Mouse (Mus musculus): Measurements from ENCODE around the gene Drd3.

Gene Drd3

GRCm38 (mm10) chr16:43801791-43802307 is 48.0 kb downstream of the Drd3 start:
- DNase-seq: peak; percentile 34 to 78

- DNase-seq: no peak
Measured at GRCm38 (mm10) chr16:43802466-43802865, 48.6 kb downstream of the Drd3 start.

GRCm38 (mm10) chr16:43804364-43804763 is 50.5 kb downstream of the Drd3 start:
- DNase-seq: no peak

GRCm38 (mm10) chr16:43807048-43807447 is 53.2 kb downstream of the Drd3 start:
- no peak for DNase-seq

GRCm38 (mm10) chr16:43809429-43809828 is 55.6 kb downstream of the Drd3 start:
- no peak for DNase-seq

GRCm38 (mm10) chr16:43811402-43811801 is 57.6 kb downstream of the Drd3 start:
- DNase-seq: no peak

GRCm38 (mm10) chr16:43814644-43815043 is 60.8 kb downstream of the Drd3 start:
- no peak for DNase-seq

- DNase-seq: no peak
Measured at GRCm38 (mm10) chr16:43816321-43816720, 62.5 kb downstream of the Drd3 start.

GRCm38 (mm10) chr16:43818404-43818803 is 64.6 kb downstream of the Drd3 start:
- DNase-seq: no peak

- DNase-seq: no peak
Measured at GRCm38 (mm10) chr16:43827492-43827891, 73.7 kb downstream of the Drd3 start.

GRCm38 (mm10) chr16:43831957-43832356 is 78.1 kb downstream of the Drd3 start:
- no peak for DNase-seq

- no peak for DNase-seq
Measured at GRCm38 (mm10) chr16:43841236-43841635, 87.4 kb downstream of the Drd3 start.

GRCm38 (mm10) chr16:43849839-43850238 is 96.0 kb downstream of the Drd3 start:
- DNase-seq: no peak

GRCm38 (mm10) chr16:43858941-43859476 is 105.2 kb downstream of the Drd3 start:
- no peak for DNase-seq

GRCm38 (mm10) chr16:43860624-43861023 is 106.8 kb downstream of the Drd3 start:
- no peak for DNase-seq

- DNase-seq: no peak
Measured at GRCm38 (mm10) chr16:43869805-43870204, 116.0 kb downstream of the Drd3 start.

GRCm38 (mm10) chr16:43871419-43871818 is 117.6 kb downstream of the Drd3 start:
- no peak for DNase-seq
